Mouse (Mus musculus) heart, postnatal 14 days (tissue): Measurements from ENCODE around the gene 2210407C18Rik. TPM values are rescaled to one million over a fixed set of nuclear protein-coding genes. Genes with fewer than 3 reads are reported as not detected.

Source experiments
- DNase-seq, 2 experiments: peaks; one replicate each; pipeline ENCODE4 v3.0.0; 2021 to 2022
- intact Hi-C: fragments of 180-260 bp; cut with DNase I; formaldehyde crosslinking; loops from one replicate; pipeline ENCODE4 v1.15.1; 2025
- long read RNA-seq, 2 experiments: library from polyadenylated mRNA; stranded (forward); transcript quantifications; one replicate each; pipeline ENCODE4 v2.0.0; 2021
- total RNA-seq, 2 experiments: library from RNA; stranded (reverse); gene quantifications; 2 replicates each; pipeline ENCODE4 v1.2.3; 2021

2210407C18Rik gene
- total RNA-seq: 10 to 100 TPM in 1 of 2 experiments, 1 to 10 TPM in 1; 7.4 to 10.7 TPM
- long read RNA-seq, experiment 1, partial matches to known transcripts: 0 of 1 reads
- long read RNA-seq, experiment 1, other reads (novel, unspliced or antisense): 0 of 1 reads
- long read RNA-seq, experiment 2, partial matches to known transcripts: 0 of 2 reads
- long read RNA-seq, experiment 2, other reads (novel, unspliced or antisense): 0 of 2 reads

- intact Hi-C loops: no loop called here
- no peak for DNase-seq
Observed at GRCm38 (mm10) chr11:58615975-58616374, at the start of gene 2210407C18Rik. TSS of gene 2210407C18Rik (minus strand) at chr11:58616075.

DNA sequence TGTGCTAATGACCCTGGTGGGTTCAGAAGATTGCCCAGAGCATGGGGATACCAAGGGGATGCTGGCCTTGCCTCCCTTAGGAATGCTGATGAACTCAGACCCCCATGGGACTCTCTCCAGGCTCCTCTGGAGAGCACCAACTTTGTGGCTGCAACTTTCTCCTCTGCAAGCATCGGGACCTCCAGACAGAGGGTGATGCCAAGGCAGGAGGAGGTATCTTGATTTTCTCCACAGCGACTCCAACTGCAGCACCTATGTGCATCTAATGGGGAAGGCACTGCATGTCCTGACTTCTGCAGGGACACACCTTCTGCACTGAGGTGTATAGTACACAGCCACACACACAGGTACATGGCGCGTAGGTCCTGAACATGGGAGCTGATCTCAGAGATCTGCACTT, 42.7 kb upstream of the 2210407C18Rik start, which contains the start of gene Olfr322:
Gene Olfr322 (plus strand): TSS at position 187 of the 400 bp plus-strand sequence.
- DNase-seq: no peak
- intact Hi-C loops: no loop called here

DNA sequence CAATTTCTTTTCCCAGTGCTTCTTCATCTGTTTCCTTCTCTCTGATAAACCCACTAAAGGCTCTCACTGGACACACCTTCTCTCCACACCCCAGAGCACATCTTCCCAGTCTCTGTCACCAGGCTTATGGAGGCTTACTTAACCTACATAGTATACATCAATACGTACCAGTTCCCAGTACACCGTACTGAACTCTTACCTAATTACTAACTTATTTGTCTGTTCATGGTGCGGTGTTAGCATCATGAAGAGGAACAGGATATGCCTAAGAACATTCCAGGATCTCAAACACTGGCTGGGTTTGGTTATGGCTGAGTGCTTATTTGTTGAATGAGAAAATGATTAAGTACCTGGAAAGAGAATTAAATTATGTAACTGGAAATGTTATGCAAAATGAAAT, 39.3 kb upstream of the 2210407C18Rik start:
- no peak for DNase-seq
- intact Hi-C loops: no loop called here

DNA sequence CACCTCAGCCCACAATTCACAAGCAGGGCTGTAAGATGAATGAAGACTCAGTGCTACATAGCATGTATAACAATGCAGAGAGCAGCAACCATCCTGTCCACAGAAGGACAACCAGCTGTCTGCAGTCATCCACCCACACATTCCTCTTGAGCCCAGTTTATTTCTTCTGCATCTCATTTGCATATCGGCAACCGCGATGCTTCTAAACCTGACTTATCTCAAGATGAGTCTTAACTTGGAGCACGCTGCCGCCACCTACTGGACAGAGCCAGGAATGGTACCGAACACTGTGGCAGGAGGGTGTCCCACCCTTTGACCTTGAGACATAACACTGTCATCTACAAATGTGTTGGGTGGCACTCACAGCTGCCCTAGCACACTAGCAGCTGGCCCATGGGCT, 27.5 kb upstream of the 2210407C18Rik start:
- peak; percentile 17 to 21 for DNase-seq
- intact Hi-C loops: no loop called here

- no peak for DNase-seq
Observed at GRCm38 (mm10) chr11:58641638-58642358, 25.9 kb upstream of the 2210407C18Rik start.

GRCm38 (mm10) chr11:58641057-58641456, 25.2 kb upstream of the 2210407C18Rik start:
- no peak for DNase-seq
- intact Hi-C loops: no loop called here

More at GRCm38 (mm10) chr11:58641638-58642358, 25.9 kb upstream of the 2210407C18Rik start:
- intact Hi-C loops: no loop called here

DNA sequence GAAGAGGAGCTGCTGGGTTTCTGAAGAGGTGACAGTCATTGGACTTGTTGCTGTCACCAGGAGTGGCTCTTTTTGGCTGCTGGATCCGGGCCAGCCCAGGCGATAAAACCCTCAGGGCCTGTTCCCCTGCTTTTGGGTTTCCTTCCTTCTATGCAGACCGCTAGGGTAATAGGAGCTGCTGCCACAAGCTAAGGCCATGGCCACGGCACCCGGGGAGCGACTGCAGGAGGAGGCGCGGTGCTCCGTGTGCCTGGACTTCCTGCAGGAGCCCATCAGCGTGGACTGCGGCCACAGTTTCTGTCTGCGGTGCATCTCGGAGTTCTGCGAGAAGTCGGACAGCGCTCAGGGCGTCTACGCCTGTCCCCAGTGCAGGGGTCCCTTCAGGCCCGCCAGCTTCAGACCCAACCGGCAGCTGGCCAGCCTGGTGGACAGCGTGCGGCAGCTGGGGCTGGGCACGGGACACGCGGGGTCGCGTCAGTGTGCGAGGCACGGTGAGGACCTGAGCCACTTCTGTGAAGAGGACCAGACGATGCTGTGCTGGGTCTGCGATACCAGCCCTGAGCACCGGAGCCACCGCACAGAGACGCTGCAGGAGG, 24.5 kb upstream of the 2210407C18Rik start, which contains the start of gene Trim58:
Gene Trim58 (plus strand): TSS at position 194 of the 596 bp plus-strand sequence.
- intact Hi-C loops: no loop called here
- DNase-seq: peak; percentile 9 to 14

DNA sequence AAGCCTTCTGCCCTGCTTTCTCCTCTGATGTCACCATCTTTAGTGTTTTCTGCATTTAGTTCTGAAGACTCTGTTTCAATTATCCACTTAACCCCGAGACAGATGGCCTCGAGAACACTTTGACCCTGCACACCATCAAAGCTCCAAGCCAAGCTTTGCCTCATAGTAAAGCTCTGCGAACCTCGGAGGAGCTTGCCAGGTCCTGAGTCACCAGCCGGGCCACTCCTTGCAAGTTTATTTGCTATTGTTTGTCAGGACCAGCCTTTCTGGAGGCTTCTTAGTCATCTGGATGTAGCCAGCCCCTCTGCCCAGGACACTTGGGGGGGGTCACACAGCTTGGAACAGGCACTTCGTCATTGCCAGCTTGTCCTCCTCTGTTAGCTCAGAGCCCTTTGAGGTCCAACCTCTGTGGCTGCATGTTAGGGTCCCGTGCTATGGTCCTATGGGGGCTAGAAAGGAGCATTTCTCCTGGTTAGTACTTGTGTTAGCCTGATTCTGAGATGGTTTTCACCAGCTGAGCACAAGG, 22.4 kb upstream of the 2210407C18Rik start:
- DNase-seq: peak; percentile 9 to 25
- intact Hi-C loops: loop anchor here (5.0 kb wide), 2 partner anchors 336 to 401 kb away; no protein-coding TSS in a partner anchor

GRCm38 (mm10) chr11:58636376-58636977, 20.6 kb upstream of the 2210407C18Rik start:
- intact Hi-C loops: loop anchor here (2.0 to 5.0 kb wide), 3 partner anchors 234 to 399 kb away; no protein-coding TSS in a partner anchor
- DNase-seq: peak; percentile 55 to 67

DNA sequence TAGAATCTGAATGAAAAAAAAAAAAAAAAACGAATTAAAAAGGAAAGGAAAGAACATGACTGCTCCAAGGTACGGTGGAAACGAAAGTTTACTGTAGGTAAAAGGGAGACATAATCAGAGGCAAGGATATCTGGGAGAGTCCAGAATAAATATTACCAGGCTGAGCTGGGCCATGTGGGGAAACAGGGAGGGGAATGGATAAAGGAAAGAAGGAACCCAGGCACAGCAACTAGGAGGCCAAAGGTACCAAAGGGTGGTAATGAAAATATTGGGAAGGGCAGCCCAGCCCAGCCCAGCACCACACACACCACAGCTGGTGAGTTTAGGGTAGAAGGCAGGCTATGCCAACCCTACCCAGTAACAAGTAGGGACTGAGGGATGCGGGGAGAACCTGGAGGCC, 19.0 kb upstream of the 2210407C18Rik start:
- no peak for DNase-seq
- intact Hi-C loops: loop anchor here (5.0 kb wide), 2 partner anchors 333 to 398 kb away; no protein-coding TSS in a partner anchor

- intact Hi-C loops: no loop called here
- DNase-seq: no peak
Observed at GRCm38 (mm10) chr11:58630401-58630800, 14.5 kb upstream of the 2210407C18Rik start, which contains the start of gene Olfr323. TSS of gene Olfr323 (minus strand) at chr11:58630501.

DNA sequence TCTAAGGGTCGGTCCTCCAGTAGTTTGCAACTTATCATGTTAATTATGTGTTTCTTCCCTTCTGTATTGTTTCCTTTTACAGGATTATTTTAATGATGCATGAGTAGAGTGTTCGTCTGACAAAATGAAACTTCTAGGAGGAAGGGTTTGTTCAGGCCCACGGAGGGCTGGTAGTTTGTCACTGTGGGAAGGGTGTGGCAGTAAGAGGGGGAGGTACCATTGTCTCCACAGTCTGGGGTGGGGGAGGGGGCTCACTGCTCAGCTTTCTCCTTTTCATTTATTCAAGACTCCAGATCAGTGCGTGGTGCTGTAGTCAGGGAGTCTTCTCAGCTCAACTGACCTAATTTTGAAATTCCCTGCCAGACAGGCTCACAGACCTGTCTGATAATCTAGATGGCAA, 10.3 kb upstream of the 2210407C18Rik start:
- intact Hi-C loops: no loop called here
- no peak for DNase-seq

- intact Hi-C loops: no loop called here
- DNase-seq: no peak
Observed at GRCm38 (mm10) chr11:58618793-58619192, 2.9 kb upstream of the 2210407C18Rik start.

DNA sequence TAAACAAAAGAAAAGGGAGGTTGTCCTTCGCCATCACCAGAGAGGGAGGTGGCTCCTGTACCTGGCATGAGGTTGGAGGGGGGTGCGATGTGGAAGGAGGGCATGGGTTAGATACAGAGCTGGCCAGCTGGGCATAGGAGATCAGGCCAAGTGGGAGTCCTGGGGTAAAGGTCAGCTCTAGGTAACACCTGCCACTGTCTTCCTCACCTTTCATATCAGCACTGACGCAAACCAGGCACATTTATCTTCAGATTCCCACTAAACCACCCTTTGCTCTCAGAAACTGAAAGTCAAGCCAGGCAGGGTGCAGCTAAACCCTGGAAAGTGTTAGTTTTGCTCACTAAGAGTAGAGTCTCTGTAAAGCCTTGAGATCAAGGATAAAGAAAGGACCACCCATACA, 2.5 kb upstream of the 2210407C18Rik start:
- no peak for DNase-seq

DNA sequence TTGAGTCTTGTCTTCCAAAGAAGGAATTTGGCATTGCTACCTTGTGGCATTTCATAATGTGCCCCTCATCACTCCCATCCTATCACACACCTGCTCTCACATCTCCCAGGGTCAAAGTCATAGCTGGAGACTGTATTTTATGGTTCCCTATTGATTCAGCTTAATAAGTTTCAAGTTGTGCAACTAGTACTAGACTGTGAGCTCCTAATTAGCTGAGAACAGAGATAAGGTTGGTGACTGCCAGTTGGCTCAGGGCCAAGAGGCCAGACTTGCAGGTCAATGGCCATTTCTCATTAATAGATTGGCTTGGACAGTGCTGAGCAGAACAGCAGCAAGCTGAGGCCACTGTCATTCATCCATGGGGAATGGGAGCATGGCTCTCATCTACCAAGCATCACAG, 1.3 kb downstream of the 2210407C18Rik start:
- intact Hi-C loops: no loop called here
- DNase-seq: no peak

More for the DNA sequence above, 2.5 kb upstream of the 2210407C18Rik start:
- intact Hi-C loops: no loop called here

DNA sequence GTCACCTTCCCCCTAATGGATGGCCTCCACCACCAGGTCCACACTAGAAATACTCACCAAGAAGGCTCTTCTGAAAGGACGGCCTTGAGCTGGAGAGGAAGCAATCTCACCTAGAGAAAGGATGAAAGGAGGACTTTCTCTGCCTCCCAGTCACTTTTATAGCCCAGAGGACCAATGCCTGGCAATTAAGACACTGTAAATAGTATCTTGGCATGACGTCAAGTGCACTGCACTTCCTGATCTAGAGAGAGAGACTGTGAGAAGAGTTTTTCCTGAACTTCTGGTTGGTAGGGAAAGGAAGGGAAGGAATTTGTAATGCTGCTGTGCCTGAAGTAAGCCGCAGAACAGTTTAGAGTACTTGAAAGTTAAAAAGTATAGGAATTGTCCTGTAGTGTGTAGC, 2.5 kb downstream of the 2210407C18Rik start:
- no peak for DNase-seq
- intact Hi-C loops: no loop called here

DNA sequence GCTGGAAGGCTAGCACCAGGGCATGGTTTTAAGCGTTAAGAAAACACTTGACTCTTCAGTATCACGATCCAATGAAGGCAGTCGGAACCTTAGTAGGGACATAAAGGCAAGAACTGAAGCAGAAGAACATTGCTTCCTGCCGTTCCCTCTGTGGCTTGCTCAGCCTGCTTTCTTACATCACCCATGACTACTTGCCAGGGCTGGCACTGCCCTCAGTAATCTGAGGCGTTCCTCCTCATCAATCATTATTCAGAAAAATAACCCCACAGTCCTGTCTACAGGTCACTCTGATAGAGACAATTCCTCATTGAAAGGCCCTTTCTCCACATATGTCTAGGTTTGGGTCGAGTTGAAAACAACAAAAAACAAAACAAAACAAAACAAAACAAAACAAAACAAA, 8.8 kb downstream of the 2210407C18Rik start:
- no peak for DNase-seq
- intact Hi-C loops: no loop called here

- no peak for DNase-seq
- intact Hi-C loops: no loop called here
Observed at GRCm38 (mm10) chr11:58606177-58606919, 9.5 kb downstream of the 2210407C18Rik start.

- no peak for DNase-seq
- intact Hi-C loops: no loop called here
Observed at GRCm38 (mm10) chr11:58605228-58605627, 10.6 kb downstream of the 2210407C18Rik start.

- no peak for DNase-seq
- intact Hi-C loops: no loop called here
Observed at GRCm38 (mm10) chr11:58604688-58605087, 11.2 kb downstream of the 2210407C18Rik start.
